Mouse (Mus musculus) kidney, embryonic 15.5 days (tissue): ENCODE measurements at regions not wholly inside any gene's neighbourhood (a gene's known extent, or its start where the extent isn't known, plus 50 kb on each side); places are given as distances from the start of the nearest gene placed in this dataset.

Experiments
- ATAC-seq: fragments of 200-750 bp; cut with Nextera tagmentation; replicated peaks from 2 replicates; pipeline ENCODE4 v1.8.0; 2017; ENCODE audit warnings: moderate TSS enrichment; ENCODE audit not compliant: low FRiP score
- H3K27ac ChIP-seq: fragments of 300-500 bp; sonication (generic); 2 replicates; pipeline ENCODE4 v1.5.1; 2015; ENCODE audit warnings: mild to moderate bottlenecking, inconsistent platforms
- H3K27me3 ChIP-seq: fragments of 300-500 bp; sonication (generic); 2 replicates; pipeline ENCODE4 v1.6.1; 2015; ENCODE audit warnings: inconsistent platforms
- H3K36me3 ChIP-seq: fragments of 300-500 bp; sonication (generic); 2 replicates; pipeline ENCODE4 v1.6.1; 2015; ENCODE audit warnings: inconsistent platforms
- H3K4me1 ChIP-seq: fragments of 300-500 bp; sonication (generic); 2 replicates; pipeline ENCODE4 v1.6.1; 2015; ENCODE audit warnings: inconsistent platforms
- H3K4me2 ChIP-seq: fragments of 300-500 bp; sonication (generic); 2 replicates; pipeline ENCODE4 v1.6.1; 2015; ENCODE audit warnings: moderate library complexity, mild to moderate bottlenecking, inconsistent platforms
- H3K4me3 ChIP-seq: fragments of 300-500 bp; sonication (generic); replicated peaks from 2 replicates; pipeline ENCODE4 v1.5.1; 2015; ENCODE audit warnings: mild to moderate bottlenecking, inconsistent platforms
- H3K9ac ChIP-seq: fragments of 300-500 bp; sonication (generic); 2 replicates; pipeline ENCODE4 v1.6.1; 2015; ENCODE audit warnings: mild to moderate bottlenecking, inconsistent platforms
- H3K9me3 ChIP-seq: fragments of 300-500 bp; sonication (generic); replicated peaks from 2 replicates; pipeline ENCODE4 v1.6.1; 2016; ENCODE audit warnings: inconsistent platforms
- WGBS: fragments of 180-500 bp; shearing (Covaris S2); methylation state at CpG from one replicate; pipeline ENCODE4 v1.1.7; 2015; ENCODE audit warnings: mixed read lengths; 5-methylcytosine and 5-hydroxymethylcytosine counted together

- no peak overlapping the region for H3K4me2 ChIP-seq
- H3K27me3 ChIP-seq: no peaks in the 10 kb centered on the region
- no peak overlapping the region for H3K9ac ChIP-seq
- no peaks in the 10 kb centered on the region for H3K36me3 ChIP-seq
- no peak overlapping the region for H3K27ac ChIP-seq
- ATAC-seq: no peak
- H3K9me3 ChIP-seq: no peaks in the 10 kb centered on the region
- H3K4me3 ChIP-seq: no peak overlapping the region
- no peaks in the 10 kb centered on the region for H3K4me1 ChIP-seq
- 63% methylated on average over 3 of the region's 3 CpGs for WGBS
These were observed 70.7 kb downstream of the Zic3 start for GRCm38 (mm10) chrX:58093245-58093644.

- Histone ChIP-seq H3K9ac (no peak overlapping the region), H3K4me3 (no peak overlapping the region), H3K4me1 (no peaks in the 10 kb centered on the region), H3K9me3 (no peaks in the 10 kb centered on the region), H3K27me3 (no peaks in the 10 kb centered on the region), H3K36me3 (no peaks in the 10 kb centered on the region), H3K27ac (no peak overlapping the region), H3K4me2 (no peak overlapping the region)
- no peak for ATAC-seq
- 81% methylated on average over 8 of the region's 8 CpGs for WGBS
These were observed 95.4 kb downstream of the Zic3 start for GRCm38 (mm10) chrX:58117761-58118426.

- Histone ChIP-seq H3K27me3 (peaks cover 8% of the 10 kb centered on the region; the same call in 1 of the 2 replicates), H3K4me3 (peak overlapping the region; percentile 19), H3K9ac (no peak overlapping the region), H3K36me3 (no peaks in the 10 kb centered on the region), H3K9me3 (no peaks in the 10 kb centered on the region), H3K4me1 (no peaks in the 10 kb centered on the region), H3K27ac (no peak overlapping the region), H3K4me2 (peak overlapping the region; percentile 46)
- whole genome bisulfite sequencing: 25% methylated on average over 20 of the region's 20 CpGs
- ATAC-seq: no peak
These were observed 133.0 kb downstream of the Zic3 start for GRCm38 (mm10) chrX:58155371-58156124.

GRCm38 (mm10) chrX:58157361-58157760 is 134.9 kb downstream of the Zic3 start:
- no peak for ATAC-seq
- Histone ChIP-seq H3K9me3 (no peaks in the 10 kb centered on the region), H3K4me3 (no peak overlapping the region), H3K27me3 (peaks cover 8% of the 10 kb centered on the region; the same call in 1 of the 2 replicates), H3K36me3 (no peaks in the 10 kb centered on the region), H3K27ac (no peak overlapping the region), H3K4me1 (no peaks in the 10 kb centered on the region), H3K9ac (no peak overlapping the region), H3K4me2 (no peak overlapping the region)
- 46% methylated on average over 5 of the region's 5 CpGs for WGBS

GRCm38 (mm10) chrX:58166184-58166904 is 143.8 kb downstream of the Zic3 start:
- no peak overlapping the region for H3K4me3 ChIP-seq
- no peaks in the 10 kb centered on the region for H3K4me1 ChIP-seq
- no peaks in the 10 kb centered on the region for H3K9me3 ChIP-seq
- WGBS: 85% methylated on average over 12 of the region's 12 CpGs
- no peak for ATAC-seq
- H3K36me3 ChIP-seq: no peaks in the 10 kb centered on the region
- no peak overlapping the region for H3K27ac ChIP-seq
- no peaks in the 10 kb centered on the region for H3K27me3 ChIP-seq
- H3K4me2 ChIP-seq: no peak overlapping the region
- no peak overlapping the region for H3K9ac ChIP-seq

- Histone ChIP-seq H3K4me3 (no peak overlapping the region), H3K27ac (no peak overlapping the region), H3K9ac (no peak overlapping the region), H3K27me3 (no peaks in the 10 kb centered on the region), H3K4me1 (no peaks in the 10 kb centered on the region), H3K9me3 (no peaks in the 10 kb centered on the region), H3K36me3 (no peaks in the 10 kb centered on the region), H3K4me2 (no peak overlapping the region)
- WGBS: 86% methylated on average over 1 of the region's 1 CpGs
- no peak for ATAC-seq
These were observed 151.8 kb downstream of the Zic3 start for GRCm38 (mm10) chrX:58174326-58174725.
